9 mouse cellular contexts compared by ENCODE assay signal in genomic region chr16:33058033-33058432, GRCm38 (mm10). TPM values are rescaled to one million over a fixed set of nuclear protein-coding genes. Genes with fewer than 3 reads are reported as not detected.
DNase-seq lines count a peak whose midpoint lies in the region; ATAC-seq and TF ChIP-seq lines count a peak whose summit lies in the region.
"Had no signal": no experiment of that assay in that cellular context is flagged by ENCODE, and none has a peak within 500 bp of the region (broad histone marks: within the 10 kb centered on the region; RNA-seq: fewer than 3 reads in every experiment).

No protein-coding gene starts in this region.

- H3K9me3 ChIP-seq in hindbrain, postnatal 0 days (ENCODE audit: low read length), result no peaks in the 10 kb centered on the region
- H3K9me3 ChIP-seq in midbrain, embryonic 16.5 days (replicated peaks; ENCODE audit: control insufficient read depth, low read length, poor library complexity, severe bottlenecking), result no peaks in the 10 kb centered on the region

- peak overlapping the region; percentile 87 for H3K27ac ChIP-seq in kidney, adult 2 months (ENCODE audit: insufficient read depth, low read depth, low read length)
- H3K27ac ChIP-seq in bone marrow, adult 2 months (ENCODE audit: control insufficient read depth, insufficient read depth, low read depth, low read length, poor library complexity), result no peak overlapping the region
- H3K27ac ChIP-seq in hindbrain, postnatal 0 days, result no peak overlapping the region
- no peak overlapping the region for H3K27ac ChIP-seq in midbrain, embryonic 16.5 days (ENCODE audit: low read length)

- peaks cover 3% of the 10 kb centered on the region for H3K36me3 ChIP-seq in kidney, adult 2 months (ENCODE audit: control insufficient read depth, insufficient read depth, low read length)
- peaks cover 21% of the 10 kb centered on the region; the same call in 1 of the 2 replicates for H3K36me3 ChIP-seq in hindbrain, postnatal 0 days (ENCODE audit: insufficient read depth, low read length)
- peaks cover 7% of the 10 kb centered on the region for H3K36me3 ChIP-seq in midbrain, embryonic 16.5 days (ENCODE audit: control insufficient read depth, insufficient read depth, low read length)

- peaks cover 10% of the 10 kb centered on the region for H3K4me1 ChIP-seq in kidney, adult 2 months (ENCODE audit: control insufficient read depth, insufficient read depth, low read length)
- H3K4me1 ChIP-seq in bone marrow, adult 2 months (ENCODE audit: control insufficient read depth, insufficient read depth, low read length), result peaks cover 2% of the 10 kb centered on the region; the same call in 1 of the 2 replicates
- 0 out of 2 replicates have a peak, but pooled peaks cover 5% of the 10 kb centered on the region for H3K4me1 ChIP-seq in hindbrain, postnatal 0 days (ENCODE audit: insufficient read depth, low read length)
- H3K4me1 ChIP-seq in midbrain, embryonic 16.5 days (ENCODE audit: control insufficient read depth, insufficient read depth, low read length), result peaks cover 18% of the 10 kb centered on the region

- H3K4me3 ChIP-seq in kidney, adult 2 months (ENCODE audit: insufficient read depth, low read depth, low read length), result peak overlapping the region; percentile 30; the same call in 1 of the 2 replicates
- H3K4me3 ChIP-seq in bone marrow, adult 2 months (replicated peaks; ENCODE audit: control insufficient read depth, low read depth, low read length), result peak overlapping the region; percentile 12
- peak overlapping the region; percentile 92 for H3K4me3 ChIP-seq in hindbrain, postnatal 0 days (ENCODE audit: low read length)
- H3K4me3 ChIP-seq in midbrain, embryonic 16.5 days (ENCODE audit: low read depth, low read length), result no peak overlapping the region

- H3K4me2 ChIP-seq in hindbrain, postnatal 0 days (ENCODE audit: low read depth, low read length), result peak overlapping the region; percentile 80
- H3K4me2 ChIP-seq in midbrain, embryonic 16.5 days (ENCODE audit: low read length), result peak overlapping the region; percentile 75; the same call in 1 of the 2 replicates

- no peak for TF ChIP-seq CTCF in kidney, adult 2 months (conservative IDR thresholded peaks at IDR 0.05; ENCODE audit: insufficient read depth, insufficient read length, low read depth, low read length)
- no peak for TF ChIP-seq CTCF in bone marrow, adult 2 months (IDR thresholded peaks at IDR 0.05; ENCODE audit: control insufficient read depth, insufficient read depth, low read length)
- TF ChIP-seq CTCF in hindbrain, postnatal 0 days (IDR thresholded peaks at IDR 0.05; ENCODE audit: low read depth), result no peak

- ATAC-seq in hindbrain, postnatal 0 days, result no peak
- no peak for ATAC-seq in midbrain, embryonic 16.5 days
- no peak for ATAC-seq in CD4-positive, CD25-positive, alpha-beta regulatory T cell, adult 4 months
- ATAC-seq: lung, postnatal 0 days had no signal

- H3K27me3 ChIP-seq in kidney, adult 2 months (replicated peaks; ENCODE audit: control insufficient read depth, insufficient read depth, low read length), result no peaks in the 10 kb centered on the region
- H3K27me3 ChIP-seq in hindbrain, postnatal 0 days (ENCODE audit: insufficient read depth, low read length), result no peaks in the 10 kb centered on the region
- no peaks in the 10 kb centered on the region for H3K27me3 ChIP-seq in midbrain, embryonic 16.5 days (ENCODE audit: control insufficient read depth, insufficient read depth, low read depth, low read length)

- H3K9ac ChIP-seq in hindbrain, postnatal 0 days (replicated peaks; ENCODE audit: low read length), result 0 out of 2 replicates have a peak overlapping the region, but pooled peaks have one; percentile 18
- no peak overlapping the region for H3K9ac ChIP-seq in midbrain, embryonic 16.5 days (ENCODE audit: low read depth, low read length)

- TF ChIP-seq POLR2A in kidney, adult 2 months (IDR thresholded peaks at IDR 0.05; ENCODE audit: low read depth, low read length), result no peak
- TF ChIP-seq POLR2A in bone marrow, adult 2 months (IDR thresholded peaks at IDR 0.05; ENCODE audit: borderline replicate concordance, control insufficient read depth, low read depth, low read length), result no peak

- no peak for DNase-seq in kidney, adult 2 months
- DNase-seq in kidney, postnatal 14 days, result no peak
- DNase-seq in hindbrain, postnatal 0 days (ENCODE audit: low spot score), result no peak
- no peak for DNase-seq in retina, embryonic 14.5 days (ENCODE audit: low spot score)
- DNase-seq in layer of hippocampus, adult 18-20 months (ENCODE audit: low spot score in 2 of 2), result no peak

- WGBS in kidney, adult 2 months, result 86% methylated on average over 16 of the region's 16 CpGs
- WGBS in bone marrow, adult 2 months, result 94% methylated on average over 16 of the region's 16 CpGs
- 91% methylated on average over 16 of the region's 16 CpGs for WGBS in hindbrain, postnatal 0 days
- 97% methylated on average over 16 of the region's 16 CpGs for WGBS in midbrain, embryonic 16.5 days

RNA-seq across cellular contexts. Expression of gene Rpl35a, which starts 1.8 kb away (rescaled TPM):
- 307 and 414 TPM in 2 replicates for polyA plus RNA-seq in kidney, adult 2 months (2012; rRNA removed)
- 942 and 1,406 TPM in 2 replicates for polyA plus RNA-seq in bone marrow, adult 2 months (2011; ENCODE audit: insufficient read depth, insufficient read length, low replicate concordance, missing spikeins)
- total RNA-seq in hindbrain, postnatal 0 days (2014; rRNA removed), result 473 and 560 TPM in 2 replicates
- polyA plus RNA-seq in hindbrain, postnatal 0 days (2015; fragmentation: Nextera tagmentation; extraction: Ambion mirVana), result 486 and 490 TPM in 2 replicates
- 387 and 410 TPM in 2 replicates for polyA plus RNA-seq in midbrain, embryonic 16.5 days (2015; fragmentation: Nextera tagmentation; extraction: Ambion mirVana)
- polyA plus RNA-seq in CD4-positive, CD25-positive, alpha-beta regulatory T cell, adult 4 months (2017; shearing (Covaris generic)), result 1,000 to 10,000 TPM; 1,192 to 1,593 TPM
- 100 to 1,000 TPM; 342 to 348 TPM for total RNA-seq in layer of hippocampus, adult 18-20 months (2021)

RNA-seq across cellular contexts. Expression of gene Iqcg, which starts 2.0 kb away (rescaled TPM):
- polyA plus RNA-seq in kidney, adult 2 months (2012; rRNA removed), result 2.8 and 3.8 TPM in 2 replicates
- polyA plus RNA-seq in bone marrow, adult 2 months (2011; ENCODE audit: insufficient read depth, insufficient read length, low replicate concordance, missing spikeins), result 1.8 TPM in 1 of 2 replicates, not detected in the other
- total RNA-seq in hindbrain, postnatal 0 days (2014; rRNA removed), result 2.0 and 5.7 TPM in 2 replicates
- polyA plus RNA-seq in hindbrain, postnatal 0 days (2015; fragmentation: Nextera tagmentation; extraction: Ambion mirVana), result 4.8 and 5.9 TPM in 2 replicates
- 7.6 and 7.8 TPM in 2 replicates for polyA plus RNA-seq in midbrain, embryonic 16.5 days (2015; fragmentation: Nextera tagmentation; extraction: Ambion mirVana)
- polyA plus RNA-seq in CD4-positive, CD25-positive, alpha-beta regulatory T cell, adult 4 months (2017; shearing (Covaris generic)), result 1 to 10 TPM; 1.1 TPM
- total RNA-seq in layer of hippocampus, adult 18-20 months (2021), result 1 to 10 TPM; 3.8 to 7.0 TPM

RNA-seq across cellular contexts. Expression of gene Lmln, which starts 4.3 kb away (rescaled TPM):
- 3.1 and 4.8 TPM in 2 replicates for polyA plus RNA-seq in kidney, adult 2 months (2012; rRNA removed)
- 2.4 and 3.3 TPM in 2 replicates for polyA plus RNA-seq in bone marrow, adult 2 months (2011; ENCODE audit: insufficient read depth, insufficient read length, low replicate concordance, missing spikeins)
- 5.2 and 6.1 TPM in 2 replicates for total RNA-seq in hindbrain, postnatal 0 days (2014; rRNA removed)
- 2.5 and 3.1 TPM in 2 replicates for polyA plus RNA-seq in hindbrain, postnatal 0 days (2015; fragmentation: Nextera tagmentation; extraction: Ambion mirVana)
- polyA plus RNA-seq in midbrain, embryonic 16.5 days (2015; fragmentation: Nextera tagmentation; extraction: Ambion mirVana), result 3.1 and 4.3 TPM in 2 replicates
- polyA plus RNA-seq in CD4-positive, CD25-positive, alpha-beta regulatory T cell, adult 4 months (2017; shearing (Covaris generic)), result under 1 TPM; 0.15 to 0.66 TPM
- 10 to 100 TPM; 15.2 to 18.5 TPM for total RNA-seq in layer of hippocampus, adult 18-20 months (2021)
